Mouse (Mus musculus): ENCODE data around the gene Napa. TPM values are rescaled to one million over a fixed set of nuclear protein-coding genes. Genes with fewer than 3 reads are reported as not detected.

Napa gene
- total RNA-seq, 2 experiments from 2014 or later, result 130 to 136 TPM

Other genes with a start within 250 kb of the Napa start
- not detected for gene Crx, start 218.5 kb upstream of the Napa start, total RNA-seq (2021)
- gene Crxos, start 215.8 kb upstream of the Napa start, total RNA-seq (2021), result under 1 TPM; 0.54 to 0.81 TPM
- gene Selenow, start 176.1 kb upstream of the Napa start, total RNA-seq (2021), result 100 to 1,000 TPM; 186 to 204 TPM
- gene Nop53, start 152.4 kb upstream of the Napa start, total RNA-seq (2021), result 100 to 1,000 TPM; 238 to 243 TPM
- gene Ehd2, start 130.9 kb upstream of the Napa start, total RNA-seq (2021), result 10 to 100 TPM; 71.9 to 77.5 TPM
- 10 to 100 TPM; 14.4 to 14.6 TPM for gene Bicra, start 50.5 kb upstream of the Napa start, total RNA-seq (2021)
- under 1 TPM; 0.22 to 0.23 TPM for gene Zfp541, start 36.6 kb upstream of the Napa start, total RNA-seq (2021)
- 10 to 100 TPM; 29.1 to 29.3 TPM for gene Kptn, start 21.4 kb downstream of the Napa start, total RNA-seq (2021)
- 1 to 10 TPM; 6.5 to 7.6 TPM for gene Slc8a2, start 31.4 kb downstream of the Napa start, total RNA-seq (2021)
- gene Meis3, start 76.6 kb downstream of the Napa start, total RNA-seq (2021), result 10 to 100 TPM; 18.8 to 22.0 TPM
- 10 to 100 TPM; 20.9 to 21.9 TPM for gene Dhx34, start 123.6 kb downstream of the Napa start, total RNA-seq (2021)
- under 1 TPM; 0.45 to 0.48 TPM for gene C5ar2, start 145.7 kb downstream of the Napa start, total RNA-seq (2021)
- gene C5ar1, start 161.1 kb downstream of the Napa start, total RNA-seq (2021), result 1 to 10 TPM; 4.8 to 6.2 TPM
- 10 to 100 TPM; 35.6 to 41.5 TPM for gene Inafm1, start 175.2 kb downstream of the Napa start, total RNA-seq (2021)
- gene Ccdc9, start 188.3 kb downstream of the Napa start, total RNA-seq (2021), result 100 to 1,000 TPM; 103 to 116 TPM
- gene Bbc3, start 209.9 kb downstream of the Napa start, total RNA-seq (2021), result 1 to 10 TPM; 9.6 to 9.9 TPM

All from adrenal gland, postnatal 4 days (tissue).